Mouse (Mus musculus): ENCODE data around the gene Mylk. TPM values are rescaled to one million over a fixed set of nuclear protein-coding genes. Genes with fewer than 3 reads are reported as not detected.

Mylk gene
- polyA plus RNA-seq, 1 experiment, result 90.1 TPM

DNA sequence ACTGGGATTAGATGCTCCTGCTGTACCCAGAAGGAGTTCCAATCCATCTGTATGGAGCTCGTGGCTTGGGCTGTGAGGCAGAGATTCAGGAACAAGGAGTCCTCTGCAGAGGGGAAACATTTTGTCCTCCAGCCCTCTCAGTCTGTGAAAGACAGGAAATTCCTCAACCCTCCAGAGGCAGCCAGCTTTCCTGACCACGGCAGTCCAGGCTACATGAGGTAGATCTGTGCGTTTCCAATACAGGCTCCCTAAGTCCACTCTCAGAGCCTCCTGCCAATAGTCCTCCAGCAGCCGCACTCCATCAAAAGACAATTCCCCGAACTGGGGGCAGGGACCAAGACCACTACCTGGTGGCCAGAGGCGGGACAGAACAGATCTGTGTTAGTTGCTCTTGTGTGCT, 164.4 kb downstream of the Mylk start:
- TF ChIP-seq GATA1 (IDR thresholded peaks at IDR 0.05; ENCODE audit: borderline replicate concordance, low read length), result no peak
- TF ChIP-seq FLI1 (IDR thresholded peaks at IDR 0.05; ENCODE audit: low read length), result no peak
- H3K4me1 ChIP-seq, result peaks cover 37% of the 10 kb centered on the region
- peaks cover 97% of the 10 kb centered on the region for H3K36me3 ChIP-seq (replicated peaks; ENCODE audit: low read length)
- H3K4me3 ChIP-seq (replicated peaks), result no peak overlapping the region
- no peaks in the 10 kb centered on the region for H3K27me3 ChIP-seq (replicated peaks)
- H3K9me3 ChIP-seq, result no peaks in the 10 kb centered on the region

DNA sequence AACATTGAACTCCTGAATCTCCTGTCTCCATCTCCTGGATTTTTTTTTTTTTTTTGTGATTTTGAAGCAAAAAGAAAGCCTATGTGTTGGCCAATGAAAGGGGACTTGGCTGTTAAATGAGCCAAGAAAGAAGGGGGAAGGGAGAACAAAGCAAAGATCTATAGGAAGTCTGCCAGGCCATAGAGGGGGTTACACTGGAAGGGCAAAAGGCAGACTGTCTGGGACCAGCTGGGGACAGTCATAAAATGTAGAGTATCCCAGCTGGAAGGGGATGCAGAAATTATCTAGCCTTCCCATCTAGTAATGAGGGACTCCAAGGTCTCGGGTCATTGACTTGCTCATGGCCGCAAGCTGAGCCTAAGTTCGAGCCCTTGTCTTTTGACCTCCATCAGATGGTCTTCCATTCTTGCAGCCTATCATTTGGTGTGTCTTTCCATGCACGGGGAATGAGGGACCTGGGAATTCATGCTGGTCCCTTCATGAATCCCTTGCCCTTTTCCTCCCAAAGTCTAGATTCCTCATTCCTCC, 172.4 kb downstream of the Mylk start:
- H3K27me3 ChIP-seq (replicated peaks), result peaks cover 8% of the 10 kb centered on the region
- no peak overlapping the region for H3K4me3 ChIP-seq (replicated peaks)
- H3K9me3 ChIP-seq, result no peaks in the 10 kb centered on the region
- H3K4me1 ChIP-seq, result peaks cover 58% of the 10 kb centered on the region
- TF ChIP-seq FLI1 (IDR thresholded peaks at IDR 0.05; ENCODE audit: low read length) (no peak), GATA1 (IDR thresholded peaks at IDR 0.05; ENCODE audit: borderline replicate concordance, low read length) (no peak)
- peaks cover 98% of the 10 kb centered on the region for H3K36me3 ChIP-seq (replicated peaks; ENCODE audit: low read length)

DNA sequence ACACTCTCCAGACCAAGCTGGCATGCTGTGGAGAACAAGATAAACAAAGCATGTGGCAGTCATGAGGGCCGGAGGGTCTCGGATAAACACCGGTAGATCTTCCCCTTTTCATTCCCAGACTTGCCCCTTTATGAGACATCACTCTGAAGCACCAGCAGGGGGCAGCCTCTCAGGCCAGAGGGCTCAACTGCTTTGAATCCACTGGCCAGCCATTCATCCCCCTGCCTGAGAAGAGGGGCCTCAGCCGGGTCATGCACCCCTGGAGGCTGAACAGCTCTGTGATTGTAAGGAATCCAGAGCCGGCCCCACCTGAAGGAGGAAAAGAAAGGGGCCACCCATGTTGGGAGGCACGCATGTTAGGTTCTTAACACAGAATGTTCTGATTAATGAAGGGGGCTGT, 175.2 kb downstream of the Mylk start:
- Histone ChIP-seq H3K36me3 (replicated peaks; ENCODE audit: low read length) (peaks cover 98% of the 10 kb centered on the region), H3K4me1 (peaks cover 85% of the 10 kb centered on the region), H3K4me3 (replicated peaks) (no peak overlapping the region), H3K27me3 (replicated peaks) (peaks cover 8% of the 10 kb centered on the region), H3K9me3 (no peaks in the 10 kb centered on the region)
- TF ChIP-seq GATA1 (IDR thresholded peaks at IDR 0.05; ENCODE audit: borderline replicate concordance, low read length), result no peak
- no peak for TF ChIP-seq FLI1 (IDR thresholded peaks at IDR 0.05; ENCODE audit: low read length)

DNA sequence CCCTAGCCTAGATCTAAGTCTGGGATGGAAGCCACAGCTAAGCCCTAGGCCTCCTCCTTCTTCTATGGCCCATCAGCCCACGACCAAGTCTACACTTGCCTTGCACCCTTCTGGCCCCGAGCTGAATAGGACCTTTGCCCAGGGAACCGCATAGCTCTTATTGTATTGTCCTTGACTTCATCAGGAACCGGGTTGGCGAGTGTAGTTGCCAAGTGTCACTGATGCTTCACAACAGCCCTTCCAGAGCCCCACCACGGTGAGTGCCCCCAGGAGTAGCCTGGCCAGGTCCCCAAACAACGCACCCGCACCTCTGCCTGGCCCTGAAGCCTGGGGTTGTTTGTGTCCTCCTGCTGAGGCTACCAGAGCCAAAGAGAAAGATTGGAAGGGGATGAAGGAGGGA, 175.9 kb downstream of the Mylk start:
- peaks cover 98% of the 10 kb centered on the region for H3K36me3 ChIP-seq (replicated peaks; ENCODE audit: low read length)
- H3K9me3 ChIP-seq, result no peaks in the 10 kb centered on the region
- H3K4me1 ChIP-seq, result peaks cover 88% of the 10 kb centered on the region
- no peak overlapping the region for H3K4me3 ChIP-seq (replicated peaks)
- peaks cover 8% of the 10 kb centered on the region for H3K27me3 ChIP-seq (replicated peaks)
- TF ChIP-seq FLI1 (IDR thresholded peaks at IDR 0.05; ENCODE audit: low read length) (no peak), GATA1 (IDR thresholded peaks at IDR 0.05; ENCODE audit: borderline replicate concordance, low read length) (no peak)

DNA sequence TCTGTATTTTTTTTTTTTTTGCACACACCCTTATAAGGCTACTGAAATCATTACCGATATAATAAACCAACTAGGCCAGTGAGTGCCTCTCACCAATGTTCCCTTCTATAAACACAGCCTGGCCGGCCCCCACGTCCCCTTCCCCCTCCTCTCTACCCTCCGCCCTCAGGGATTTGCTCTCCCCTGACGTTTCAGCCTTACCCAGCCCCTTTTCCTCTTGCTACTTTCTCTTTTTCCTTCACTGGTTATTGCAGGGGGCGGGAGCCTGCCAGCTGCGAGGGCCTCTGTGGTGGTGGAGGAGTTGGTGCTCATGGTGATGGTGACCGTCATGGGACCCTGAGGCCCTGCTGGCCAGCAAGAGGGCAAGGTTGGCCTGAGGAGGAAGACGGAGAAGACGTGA, 176.3 kb downstream of the Mylk start:
- H3K27me3 ChIP-seq (replicated peaks), result peaks cover 8% of the 10 kb centered on the region
- peaks cover 88% of the 10 kb centered on the region for H3K4me1 ChIP-seq
- peaks cover 98% of the 10 kb centered on the region for H3K36me3 ChIP-seq (replicated peaks; ENCODE audit: low read length)
- no peaks in the 10 kb centered on the region for H3K9me3 ChIP-seq
- TF ChIP-seq GATA1 (IDR thresholded peaks at IDR 0.05; ENCODE audit: borderline replicate concordance, low read length), result no peak
- TF ChIP-seq FLI1 (IDR thresholded peaks at IDR 0.05; ENCODE audit: low read length), result no peak
- H3K4me3 ChIP-seq (replicated peaks), result no peak overlapping the region

DNA sequence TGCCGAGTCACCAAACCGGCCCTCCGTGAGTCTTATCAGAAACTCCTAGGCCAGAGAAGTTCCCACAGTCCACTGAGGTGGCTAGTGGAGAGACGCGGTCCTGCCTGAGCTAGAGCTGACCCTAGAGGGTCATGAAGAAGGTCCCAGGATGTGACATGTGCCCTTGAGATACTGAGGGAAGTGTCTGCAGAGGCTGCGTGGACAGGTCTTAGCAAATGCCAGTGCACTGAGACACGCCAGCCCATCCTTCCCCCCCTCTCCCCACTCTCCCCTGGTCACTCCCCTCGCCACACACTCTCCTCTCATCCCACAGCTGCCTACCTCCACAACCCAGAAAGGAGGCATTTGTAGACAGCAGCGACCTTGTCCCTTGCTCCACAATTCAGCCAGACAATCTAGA, 178.6 kb downstream of the Mylk start:
- Histone ChIP-seq H3K36me3 (replicated peaks; ENCODE audit: low read length) (peaks cover 99% of the 10 kb centered on the region), H3K4me1 (peaks cover 93% of the 10 kb centered on the region), H3K27me3 (replicated peaks) (peaks cover 8% of the 10 kb centered on the region), H3K4me3 (replicated peaks) (no peak overlapping the region), H3K9me3 (peaks cover 8% of the 10 kb centered on the region; the same call in 1 of the 2 replicates)
- TF ChIP-seq GATA1 (IDR thresholded peaks at IDR 0.05; ENCODE audit: borderline replicate concordance, low read length), result no peak
- TF ChIP-seq FLI1 (IDR thresholded peaks at IDR 0.05; ENCODE audit: low read length), result no peak

DNA sequence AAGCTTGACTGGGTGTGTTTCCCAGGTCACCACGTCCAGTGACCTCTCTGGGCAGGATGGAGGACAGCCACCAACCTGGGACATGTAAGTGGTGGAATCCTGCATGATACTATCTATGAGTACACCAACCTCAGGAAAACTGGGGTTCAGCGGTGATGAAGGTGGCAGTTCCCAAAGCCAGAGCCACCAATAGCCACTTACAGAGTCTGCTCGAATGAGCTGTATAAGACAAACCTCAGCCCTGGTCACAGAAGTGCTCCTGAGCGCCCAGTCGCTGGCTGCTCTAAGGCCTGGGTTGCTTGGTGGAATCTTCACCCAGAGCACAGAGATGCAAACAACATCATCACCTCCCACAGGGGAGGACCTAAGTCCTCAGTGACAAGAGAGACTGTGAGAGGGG, 179.3 kb downstream of the Mylk start:
- Histone ChIP-seq H3K4me1 (peaks cover 93% of the 10 kb centered on the region), H3K27me3 (replicated peaks) (peaks cover 8% of the 10 kb centered on the region), H3K36me3 (replicated peaks; ENCODE audit: low read length) (peaks cover 97% of the 10 kb centered on the region), H3K9me3 (peaks cover 8% of the 10 kb centered on the region; the same call in 1 of the 2 replicates), H3K4me3 (replicated peaks) (no peak overlapping the region)
- TF ChIP-seq GATA1 (IDR thresholded peaks at IDR 0.05; ENCODE audit: borderline replicate concordance, low read length), result no peak
- no peak for TF ChIP-seq FLI1 (IDR thresholded peaks at IDR 0.05; ENCODE audit: low read length)

DNA sequence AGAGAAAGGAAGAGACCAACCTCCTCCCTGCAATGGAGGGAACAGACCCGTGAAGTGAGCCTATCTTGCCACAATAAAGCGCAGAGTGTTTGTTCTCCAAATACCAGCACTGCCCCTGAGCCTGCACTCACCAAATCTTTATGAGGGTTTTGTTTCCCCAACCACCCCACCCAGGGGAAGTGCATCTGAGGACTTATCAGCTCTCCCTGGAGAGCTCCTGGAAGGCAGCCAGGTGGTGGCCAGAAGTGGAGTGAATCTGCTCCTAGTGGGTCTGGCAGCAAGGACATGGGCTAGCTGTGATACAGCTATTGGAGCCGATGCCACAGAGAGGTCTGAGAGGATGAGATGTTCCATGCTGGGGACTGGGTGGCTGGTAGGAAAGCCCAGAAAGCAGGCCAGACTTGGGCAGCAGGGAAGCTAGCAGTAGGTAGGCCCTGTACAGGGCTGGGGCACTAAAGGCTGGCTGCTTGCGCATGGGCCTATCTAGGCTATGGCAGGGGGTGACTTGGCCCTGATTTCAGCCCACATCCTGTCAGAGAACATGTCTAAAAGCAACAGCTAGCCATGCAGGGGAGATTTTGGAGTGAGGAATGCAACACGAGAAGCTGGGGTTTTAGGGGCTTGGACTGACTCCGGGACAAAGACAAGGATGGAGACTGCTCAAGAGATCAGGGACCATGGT, 180.1 kb downstream of the Mylk start:
- TF ChIP-seq FLI1 (IDR thresholded peaks at IDR 0.05; ENCODE audit: low read length), result no peak

DNA sequence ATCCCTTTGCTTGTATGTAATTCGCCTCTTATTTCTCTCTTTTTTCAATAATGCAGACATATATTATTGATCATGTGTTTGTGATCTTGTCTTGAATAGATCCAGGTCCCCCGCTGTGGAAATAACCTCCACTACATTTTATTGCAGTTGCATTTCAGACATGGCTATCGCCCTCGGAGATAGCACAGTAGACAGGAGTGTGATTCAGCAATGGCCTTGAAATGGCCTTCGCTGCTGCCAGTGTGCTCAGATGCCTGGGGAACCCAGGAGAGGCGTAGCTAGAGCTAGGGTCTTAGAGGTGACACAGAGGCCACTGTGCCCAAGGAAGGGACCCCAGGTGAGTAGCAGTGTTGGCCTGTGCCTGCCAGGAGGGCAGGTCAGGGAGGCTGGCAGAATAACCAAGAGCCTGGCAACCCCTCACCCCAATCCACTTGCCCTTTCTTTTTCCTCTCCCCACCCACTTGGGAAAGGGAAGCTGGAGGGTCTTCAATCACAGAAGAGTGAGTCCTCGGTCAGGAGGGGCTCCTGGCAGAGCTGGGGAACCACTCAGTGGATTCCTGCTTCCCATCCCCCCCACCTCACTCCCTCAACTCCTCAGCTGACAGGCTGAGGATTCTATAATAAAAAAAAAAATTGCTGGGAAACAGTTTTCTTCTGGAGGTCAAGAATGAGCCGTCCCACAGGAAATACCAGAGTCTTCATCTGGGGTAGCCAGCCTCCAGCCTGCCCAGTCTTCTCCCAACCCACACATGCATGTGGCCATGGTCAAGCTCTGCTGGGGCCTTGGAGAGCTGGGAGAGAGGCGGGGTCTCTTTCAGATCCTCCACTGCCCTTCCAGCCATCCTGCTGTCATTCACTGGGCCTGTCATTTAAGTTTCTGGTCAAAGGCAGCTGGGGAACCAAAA, 181.8 kb downstream of the Mylk start:
- Histone ChIP-seq H3K9me3 (peaks cover 8% of the 10 kb centered on the region; the same call in 1 of the 2 replicates), H3K36me3 (replicated peaks; ENCODE audit: low read length) (peaks cover 96% of the 10 kb centered on the region), H3K4me1 (peaks cover 95% of the 10 kb centered on the region), H3K27me3 (replicated peaks) (peaks cover 4% of the 10 kb centered on the region), H3K4me3 (replicated peaks) (peak overlapping the region; percentile 11)
- TF ChIP-seq FLI1 (IDR thresholded peaks at IDR 0.05; ENCODE audit: low read length) (no peak), GATA1 (IDR thresholded peaks at IDR 0.05; ENCODE audit: borderline replicate concordance, low read length) (no peak)

More for the DNA sequence above, 180.1 kb downstream of the Mylk start:
- peaks cover 93% of the 10 kb centered on the region for H3K4me1 ChIP-seq
- H3K4me3 ChIP-seq (replicated peaks), result no peak overlapping the region
- peaks cover 97% of the 10 kb centered on the region for H3K36me3 ChIP-seq (replicated peaks; ENCODE audit: low read length)
- peaks cover 8% of the 10 kb centered on the region; the same call in 1 of the 2 replicates for H3K9me3 ChIP-seq
- peaks cover 8% of the 10 kb centered on the region for H3K27me3 ChIP-seq (replicated peaks)

DNA sequence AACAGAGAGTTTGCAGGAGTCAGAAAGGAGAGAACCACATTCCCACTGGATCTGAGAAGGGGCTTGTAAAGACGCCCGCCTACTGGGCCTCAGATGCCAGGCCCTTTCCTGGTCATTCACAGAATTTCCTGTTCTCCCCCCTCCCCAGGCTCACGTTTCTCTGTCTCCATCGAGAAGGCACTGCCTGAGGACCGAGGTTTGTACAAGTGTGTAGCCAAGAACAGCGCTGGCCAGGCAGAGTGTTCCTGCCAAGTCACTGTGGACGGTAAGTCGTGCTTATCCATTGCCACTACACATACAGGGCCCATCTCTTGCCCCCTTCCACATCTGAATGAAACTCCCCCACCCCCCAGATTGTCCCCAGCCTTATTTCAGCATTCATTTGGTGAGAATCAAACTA, 184.7 kb downstream of the Mylk start:
- Histone ChIP-seq H3K36me3 (replicated peaks; ENCODE audit: low read length) (peaks cover 95% of the 10 kb centered on the region), H3K4me3 (replicated peaks) (peak overlapping the region; percentile 89), H3K27me3 (replicated peaks) (no peaks in the 10 kb centered on the region), H3K9me3 (peaks cover 8% of the 10 kb centered on the region; the same call in 1 of the 2 replicates), H3K4me1 (peaks cover 100% of the 10 kb centered on the region)
- TF ChIP-seq FLI1 (IDR thresholded peaks at IDR 0.05; ENCODE audit: low read length) (no peak), GATA1 (IDR thresholded peaks at IDR 0.05; ENCODE audit: borderline replicate concordance, low read length) (no peak)

All from megakaryocyte, embryonic 14.5 days (primary cell).